Mouse (Mus musculus): Measurements from ENCODE around the gene Siah1a.

The Siah1a gene

GRCm38 (mm10) chr8:86699471-86699870 lies 46.3 kb downstream of the Siah1a start:
- no peak for DNase-seq

- no peak for DNase-seq
Measured at GRCm38 (mm10) chr8:86698811-86699421, 46.8 kb downstream of the Siah1a start.

- DNase-seq: no peak
Measured at GRCm38 (mm10) chr8:86695703-86696102, 50.0 kb downstream of the Siah1a start.

GRCm38 (mm10) chr8:86694011-86694410 lies 51.7 kb downstream of the Siah1a start:
- no peak for DNase-seq

GRCm38 (mm10) chr8:86692107-86692506 lies 53.6 kb downstream of the Siah1a start:
- no peak for DNase-seq

- no peak for DNase-seq
Measured at GRCm38 (mm10) chr8:86686629-86687028, 59.1 kb downstream of the Siah1a start.
